Mouse (Mus musculus): ENCODE data around the gene Ugt1a10.

DNA sequence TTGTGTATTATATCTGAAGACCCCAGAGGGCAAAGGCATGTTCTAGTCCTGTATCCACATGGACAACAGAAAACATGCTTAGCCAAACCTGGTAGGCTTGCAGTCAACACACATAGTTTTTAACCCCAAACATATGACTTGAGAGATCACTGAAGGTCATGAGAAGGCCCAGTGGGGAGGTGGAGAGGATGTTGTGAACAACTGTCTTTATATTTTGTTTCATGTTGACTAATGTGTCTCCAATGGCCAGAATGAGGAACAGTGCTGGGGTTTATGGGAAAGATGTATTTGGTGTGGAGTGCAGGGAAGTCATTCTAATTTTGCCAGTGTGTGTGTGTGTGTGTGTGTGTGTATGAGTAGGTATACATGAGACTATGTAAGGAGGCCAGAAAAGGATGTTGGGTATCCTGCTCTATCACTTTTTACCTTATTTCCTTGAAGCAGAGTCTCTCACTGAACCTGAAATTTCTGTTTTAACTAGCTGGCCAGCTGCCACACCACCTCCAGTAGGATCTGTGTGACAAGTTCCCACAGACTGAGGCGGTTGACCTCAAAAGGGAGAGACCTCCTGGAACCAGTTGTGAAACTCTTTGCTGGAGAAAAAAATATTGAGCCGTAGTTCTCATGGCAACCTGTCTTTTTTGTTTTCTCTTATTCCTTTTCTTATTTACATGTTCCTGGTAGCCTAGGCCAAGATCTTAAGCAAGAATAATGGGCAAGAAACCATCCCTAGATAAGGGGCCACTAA is 169.0 kb downstream of the Ugt1a10 start:
- TF ChIP-seq CTCF (IDR thresholded peaks at IDR 0.05; ENCODE audit: extremely low read depth, insufficient read length, insufficient replicate concordance, low read depth, low read length), result no peak
- TF ChIP-seq POLR2A (IDR thresholded peaks at IDR 0.05; ENCODE audit: low read depth, low read length), result no peak

Data from small intestine, adult 2 months (tissue).